Mouse (Mus musculus) ES-E14 (cell line): ENCODE measurements at regions not wholly inside any gene's neighbourhood (a gene's known extent, or its start where the extent isn't known, plus 50 kb on each side); places are given as distances from the start of the nearest gene placed in this dataset.

Experiments
- CHD2 ChIP-seq: IDR thresholded peaks from 2 replicates; pipeline ENCODE4 v1.6.1; 2014; ENCODE audit warnings: mild to moderate bottlenecking, low read depth, low read length, inconsistent platforms
- MAFK ChIP-seq: IDR thresholded peaks from 2 replicates; pipeline ENCODE4 v1.6.1; 2014; ENCODE audit warnings: mild to moderate bottlenecking, low read depth, low read length, inconsistent platforms; ENCODE audit not compliant: insufficient read depth
- ZNF384 ChIP-seq: IDR thresholded peaks from 2 replicates; pipeline ENCODE4 v1.6.1; 2012; ENCODE audit warnings: low read depth, low read length, inconsistent platforms

- TF ChIP-seq MAFK (no peak), CHD2 (no peak), ZNF384 (no peak)
These were observed 257.2 kb downstream of the Gm9195 start for GRCm38 (mm10) chr14:72234234-72235075.
